ENCODE assay signal across 1 mouse cellular context in the genomic region with DNA sequence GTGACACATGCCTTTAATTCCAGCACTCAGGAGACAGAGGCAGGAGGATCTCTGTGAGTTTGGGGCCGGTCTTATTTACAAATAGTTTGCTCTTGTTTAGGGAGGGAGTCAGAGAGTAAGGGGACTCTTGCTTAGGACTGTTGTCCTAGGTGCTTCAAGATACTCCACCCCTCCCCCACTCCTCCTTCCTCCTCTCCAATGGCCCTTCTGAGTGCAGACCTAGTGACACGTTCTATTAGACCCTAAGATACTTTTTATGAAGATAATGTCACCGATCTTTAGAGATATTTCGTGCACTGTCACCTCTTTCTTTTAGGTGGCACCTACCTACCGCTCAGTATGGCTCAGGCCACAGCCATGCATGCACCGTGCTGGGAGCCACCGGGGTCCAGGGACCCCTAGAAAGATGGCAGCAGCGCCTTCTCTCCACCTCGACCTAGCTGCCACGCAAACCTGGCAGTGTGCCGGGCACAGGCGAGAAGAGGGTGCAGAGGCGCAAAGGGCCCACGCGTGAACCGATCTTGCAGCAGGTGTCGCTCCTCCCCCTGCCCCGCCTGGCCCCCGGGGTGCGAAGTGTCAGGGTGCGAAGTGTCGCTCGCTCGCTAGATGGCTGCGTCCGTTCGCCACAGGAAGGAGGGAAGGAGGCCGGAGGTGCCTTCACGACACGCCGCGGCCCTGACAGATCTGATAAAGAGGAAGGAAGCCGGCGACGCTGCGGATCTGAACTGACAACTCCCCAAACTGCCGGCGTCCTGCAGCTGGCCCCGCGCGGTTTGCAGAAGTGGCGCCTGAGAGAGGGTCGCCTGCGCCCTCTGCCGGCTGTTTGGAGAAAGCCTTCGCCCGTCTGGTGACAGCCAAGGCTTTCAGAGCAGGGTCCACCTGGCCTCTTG.
TF ChIP-seq lines count a peak whose summit lies in the region.

No protein-coding gene starts in this region.

TF ChIP-seq in MEL, 35 proteins besides CTCF, POLR2A, EP300 and RAD21 (continued from another document):
- TF ChIP-seq POLR2AphosphoS2 (IDR thresholded peaks at IDR 0.05; ENCODE audit: low read length) (no peak), NRF1 (IDR thresholded peaks at IDR 0.05; ENCODE audit: insufficient read depth, low read depth, low read length, poor library complexity, severe bottlenecking) (0 out of 2 replicates have a peak, but pooled peaks have one; percentile 34), GABPA (IDR thresholded peaks at IDR 0.05; ENCODE audit: low read depth, low read length) (no peak), USF1 (IDR thresholded peaks at IDR 0.05; ENCODE audit: low read depth, low read length) (no peak), TCF12 (IDR thresholded peaks at IDR 0.05; ENCODE audit: low read depth, low read length) (peak; percentile 67)
